Mouse (Mus musculus): ENCODE data around the gene Btbd7. TPM values are rescaled to one million over a fixed set of nuclear protein-coding genes. Genes with fewer than 3 reads are reported as not detected.

Gene Btbd7
- polyA plus RNA-seq, 1 experiment: 7.3 TPM

DNA sequence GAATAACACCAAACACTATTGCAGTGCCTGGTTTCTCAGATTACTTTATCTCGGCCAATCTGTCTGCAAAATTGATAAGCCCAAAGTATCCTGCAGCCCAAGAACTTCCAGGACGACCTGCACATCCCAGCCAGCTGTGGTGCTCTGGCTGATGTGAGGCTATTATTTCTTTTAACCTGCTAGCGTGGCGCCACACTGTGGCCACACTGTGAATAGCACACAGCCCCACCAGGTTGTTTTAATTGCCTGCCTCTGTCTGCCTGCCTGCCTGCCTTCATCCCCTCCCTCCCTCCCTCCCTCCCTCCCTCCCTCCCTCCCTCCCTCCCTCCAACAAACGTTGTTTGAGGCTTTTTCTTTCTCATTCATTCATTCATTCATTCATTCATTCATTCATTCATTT is 144.9 kb downstream of the Btbd7 start:
- Histone ChIP-seq H3K27me3 (ENCODE audit: control insufficient read depth, insufficient read depth, insufficient read length) (no peaks in the 10 kb centered on the region), H3K79me3 (ENCODE audit: low read depth) (no peaks in the 10 kb centered on the region), H3K4me3 (ENCODE audit: insufficient read depth, poor library complexity, severe bottlenecking) (no peak overlapping the region), H3ac (ENCODE audit: control insufficient read depth, insufficient read length, low read depth) (no peak overlapping the region), H3K36me3 (ENCODE audit: control insufficient read depth, insufficient read depth) (no peaks in the 10 kb centered on the region), H3K79me2 (ENCODE audit: control insufficient read depth, insufficient read depth) (no peaks in the 10 kb centered on the region)
- TF ChIP-seq USF1 (IDR thresholded peaks at IDR 0.05; ENCODE audit: low read depth) (no peak), FOSL1 (IDR thresholded peaks at IDR 0.05; ENCODE audit: insufficient read depth, low read length, poor library complexity, severe bottlenecking) (no peak), CEBPB (IDR thresholded peaks at IDR 0.05; ENCODE audit: low read depth) (no peak), CTCF (IDR thresholded peaks at IDR 0.05; ENCODE audit: control insufficient read depth, insufficient read depth, insufficient read length) (peak; percentile 78), MYOD1 (IDR thresholded peaks at IDR 0.05; ENCODE audit: control insufficient read depth, insufficient read length, low read depth) (no peak), MYOG (IDR thresholded peaks at IDR 0.05; ENCODE audit: control insufficient read depth, extremely low read depth, insufficient read length) (no peak), MAX (IDR thresholded peaks at IDR 0.05) (no peak)

DNA sequence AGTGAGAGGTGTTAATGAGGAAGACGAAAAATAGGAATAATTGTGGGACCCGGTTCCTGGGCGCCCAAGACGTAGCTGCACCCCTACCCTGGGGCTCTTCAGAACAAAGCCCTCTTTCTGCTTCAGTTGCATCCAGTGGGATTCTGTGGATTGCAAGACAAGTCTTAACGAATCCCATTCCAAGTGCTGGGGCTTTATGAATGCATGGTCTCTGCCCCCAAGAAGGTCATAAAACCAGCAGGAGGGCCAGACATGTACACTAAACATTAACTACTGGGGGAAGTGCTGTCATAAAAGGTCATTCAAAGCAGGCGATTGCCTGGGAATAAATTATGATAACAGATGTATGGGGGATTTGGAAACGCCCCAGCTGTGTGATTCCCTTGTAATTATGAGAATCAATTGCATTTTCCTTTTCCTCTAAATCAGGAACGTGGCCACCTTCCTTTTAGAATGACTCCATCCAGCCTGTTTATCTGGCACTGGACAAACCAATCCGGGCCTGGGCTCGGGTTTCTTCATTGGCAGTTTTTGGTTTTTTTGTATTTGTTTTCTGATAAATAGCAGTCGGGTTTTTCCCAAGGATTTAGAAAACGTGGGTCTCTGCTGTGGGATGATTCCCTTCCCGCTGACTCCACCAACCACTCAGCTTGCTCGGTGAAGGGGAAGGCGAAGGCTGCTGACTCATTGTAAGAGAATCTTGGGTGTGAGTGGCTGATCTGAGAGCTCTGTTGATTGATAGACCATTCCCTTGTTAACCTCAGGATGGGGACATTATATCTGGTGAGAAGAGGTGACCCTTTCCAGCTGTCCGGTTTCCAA is 147.3 kb downstream of the Btbd7 start:
- no peaks in the 10 kb centered on the region for H3K36me3 ChIP-seq (ENCODE audit: control insufficient read depth, insufficient read depth)
- no peak overlapping the region for H3K4me3 ChIP-seq (ENCODE audit: insufficient read depth, poor library complexity, severe bottlenecking)
- no peaks in the 10 kb centered on the region for H3K27me3 ChIP-seq (ENCODE audit: control insufficient read depth, insufficient read depth, insufficient read length)
- H3ac ChIP-seq (ENCODE audit: control insufficient read depth, insufficient read length, low read depth): no peak overlapping the region
- H3K79me2 ChIP-seq (ENCODE audit: control insufficient read depth, insufficient read depth): no peaks in the 10 kb centered on the region
- TF ChIP-seq CTCF (IDR thresholded peaks at IDR 0.05; ENCODE audit: control insufficient read depth, insufficient read depth, insufficient read length): no peak
- no peak for TF ChIP-seq CEBPB (IDR thresholded peaks at IDR 0.05; ENCODE audit: low read depth)
- no peak for TF ChIP-seq USF1 (IDR thresholded peaks at IDR 0.05; ENCODE audit: low read depth)
- no peak for TF ChIP-seq MYOG (IDR thresholded peaks at IDR 0.05; ENCODE audit: control insufficient read depth, extremely low read depth, insufficient read length)
- TF ChIP-seq MAX (IDR thresholded peaks at IDR 0.05): no peak
- no peaks in the 10 kb centered on the region for H3K79me3 ChIP-seq (ENCODE audit: low read depth)

Other genes starting within 250 kb of the Btbd7 start
- 4.5 TPM for gene Itpk1, start 173.5 kb downstream of the Btbd7 start, polyA plus RNA-seq (2012; fragmentation: generic; extraction: Trizol)
- gene Moap1, start 134.8 kb downstream of the Btbd7 start, polyA plus RNA-seq (2012; fragmentation: generic; extraction: Trizol): 4.7 TPM
- 4.5 TPM for gene Tmem251, start 134.7 kb downstream of the Btbd7 start, polyA plus RNA-seq (2012; fragmentation: generic; extraction: Trizol)
- gene Gm28051, start 120.7 kb downstream of the Btbd7 start, polyA plus RNA-seq (2012; fragmentation: generic; extraction: Trizol): 0.13 TPM
- 8.9 TPM for gene Gon7, start 120.7 kb downstream of the Btbd7 start, polyA plus RNA-seq (2012; fragmentation: generic; extraction: Trizol)
- 20.6 TPM for gene Ubr7, start 120.5 kb downstream of the Btbd7 start, polyA plus RNA-seq (2012; fragmentation: generic; extraction: Trizol)
- gene Gm20604, start 119.8 kb downstream of the Btbd7 start, polyA plus RNA-seq (2012; fragmentation: generic; extraction: Trizol): 6.0 TPM
- not detected for gene Cox8c, start 20.8 kb upstream of the Btbd7 start, polyA plus RNA-seq (2012; fragmentation: generic; extraction: Trizol)
- not detected for gene Unc79, start 70.4 kb upstream of the Btbd7 start, polyA plus RNA-seq (2012; fragmentation: generic; extraction: Trizol)

Measured in C2C12 (cell line).